Mouse (Mus musculus): ENCODE results near the gene Gmppb. TPM values are rescaled to one million over a fixed set of nuclear protein-coding genes. Genes with fewer than 3 reads are reported as not detected.
"Not testable (repeated sequence)": the region's sequence is repeated elsewhere in the genome, so short reads cannot be mapped to it uniquely, and the experiment has no call there.

Gmppb gene
- 1 to 10 TPM; 3.3 to 6.3 TPM for total RNA-seq (2021)
- long read RNA-seq, experiment 1, transcript Gmppb-202 (9 exons, 2,702 nt): major isoform, 5 of 7 reads
- long read RNA-seq, experiment 1, partial matches to known transcripts: 0 of 7 reads
- long read RNA-seq, experiment 1, other reads (novel, unspliced or antisense): 2 of 7 reads
- long read RNA-seq, experiment 2, transcript Gmppb-202 (9 exons, 2,702 nt): major isoform, 8 of 11 reads
- long read RNA-seq, experiment 2, partial matches to known transcripts: 0 of 11 reads
- long read RNA-seq, experiment 2, other reads (novel, unspliced or antisense): 3 of 11 reads

DNA sequence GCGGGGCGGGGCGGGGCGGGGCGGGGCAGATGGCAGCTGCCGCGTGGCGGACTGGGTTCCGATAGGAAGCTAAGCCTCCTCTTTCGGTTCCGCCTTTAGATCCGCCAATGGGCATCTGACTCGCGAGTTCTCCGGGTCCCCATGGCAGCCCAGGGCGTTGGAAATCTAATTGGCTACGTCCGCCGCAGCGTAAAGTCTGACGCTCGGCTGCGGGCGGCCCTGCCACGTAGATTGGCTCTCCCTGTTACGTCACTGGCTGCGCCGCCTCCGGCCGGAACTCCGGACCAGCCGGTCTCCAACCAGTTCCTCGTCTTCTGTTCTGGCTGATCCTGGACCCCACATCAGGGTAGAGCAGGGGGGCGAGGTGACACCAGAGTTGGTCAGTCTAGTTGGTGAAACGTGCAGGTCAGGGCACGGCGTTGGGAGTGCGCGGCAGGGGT, at the start of gene Gmppb:
Gene Gmppb, plus strand, starts transcription at position 227 of the 440 bp plus-strand sequence.
- no peak for TF ChIP-seq CTCF (IDR thresholded peaks at IDR 0.05)
- peak within 1 kb of the TSS; percentile 94 for H3K27ac ChIP-seq
- intact Hi-C loops (cut with DNase I): no loop called here

DNA sequence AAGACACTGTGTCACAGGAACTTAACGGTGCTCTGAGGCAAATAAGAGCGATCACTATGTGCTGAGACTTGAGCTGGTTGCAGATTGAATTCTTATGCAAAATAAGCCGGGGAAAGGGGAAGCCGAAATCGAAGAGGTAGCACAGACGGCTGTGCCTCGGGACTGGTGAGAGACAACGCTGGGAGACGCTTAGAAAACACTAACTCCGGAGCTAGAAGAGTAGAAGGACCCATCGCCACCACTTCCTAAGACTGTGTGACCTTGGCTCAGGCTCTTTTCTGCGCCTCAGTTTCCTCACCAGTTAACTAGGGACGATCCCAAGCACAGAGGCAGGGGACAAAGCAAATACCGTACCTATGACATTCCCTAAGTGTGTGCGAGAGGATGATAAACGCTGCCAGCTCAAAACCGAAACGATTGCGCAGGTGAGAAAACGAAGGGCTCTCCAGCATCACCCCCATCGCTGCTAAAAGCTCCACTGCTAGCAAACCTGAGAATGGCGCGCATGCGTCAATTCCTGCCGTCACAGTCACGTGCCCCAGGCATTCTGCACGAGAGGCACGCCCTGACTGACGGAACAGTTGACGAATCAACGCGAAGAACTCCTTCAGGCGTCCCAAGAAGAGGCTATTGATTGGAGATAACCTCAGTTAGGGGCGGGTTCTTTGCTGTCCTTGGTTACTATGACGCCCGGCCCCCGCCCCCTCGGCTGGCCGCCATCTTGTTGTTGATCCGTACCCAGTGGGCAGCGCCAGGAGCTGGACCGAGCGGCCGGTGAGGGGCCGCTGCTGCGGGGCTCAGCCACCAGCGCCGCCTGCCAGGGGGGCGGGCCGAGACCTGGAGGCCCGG, 46.9 kb upstream of the Gmppb start, which contains the start of gene Ip6k1:
Gene Ip6k1, plus strand, starts transcription at position 580 of the 849 bp plus-strand sequence.
- TF ChIP-seq CTCF (IDR thresholded peaks at IDR 0.05): no peak
- DNase-seq: peak; percentile 100
- intact Hi-C loops (cut with DNase I): loop anchor here (5.0 kb wide), 1 partner anchor 40 kb away; no protein-coding TSS in a partner anchor
- peak within 1 kb of the TSS; percentile 77 for H3K4me3 ChIP-seq
- H3K27ac ChIP-seq: peak within 1 kb of the TSS; percentile 99

More for the DNA sequence above, at the start of gene Gmppb:
- H3K4me3 ChIP-seq: peak within 1 kb of the TSS; percentile 71
- peak; percentile 98 for DNase-seq

DNA sequence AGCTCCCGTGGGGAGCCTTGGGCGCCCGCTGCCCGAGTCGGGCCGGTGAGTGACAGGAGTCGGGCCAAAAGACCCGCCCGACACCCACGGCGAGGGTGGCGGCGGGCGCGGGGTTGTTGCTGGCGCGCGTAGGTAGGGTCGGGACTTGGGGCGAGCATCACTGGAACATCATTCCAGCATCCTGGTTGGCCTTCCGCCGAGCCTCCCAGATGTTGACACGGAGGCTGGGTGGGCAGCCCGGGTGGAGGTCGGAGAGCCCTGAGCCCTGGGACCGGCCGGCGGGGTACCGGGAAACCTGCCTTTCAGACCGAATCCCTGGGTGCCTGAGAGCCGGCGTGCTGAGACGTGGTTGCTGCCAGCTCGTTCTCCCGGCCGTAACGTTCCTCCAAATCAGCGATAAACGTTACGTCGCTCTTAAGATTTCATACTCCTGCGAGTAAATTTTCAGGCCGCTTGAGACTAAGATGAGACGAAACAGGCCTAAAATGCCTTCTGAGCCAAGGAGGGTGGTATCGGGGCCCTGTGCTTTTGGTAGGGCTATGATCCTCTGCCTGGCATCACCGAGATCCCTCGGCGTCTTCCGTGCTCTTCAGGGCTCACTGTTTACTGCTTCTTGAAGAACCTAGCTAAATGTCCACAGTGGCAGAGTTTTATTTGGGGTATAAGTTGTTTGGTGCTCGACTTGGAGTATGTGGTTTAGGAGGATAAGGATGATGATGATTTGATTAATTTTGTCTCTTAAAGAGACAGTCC, 46.1 kb upstream of the Gmppb start:
- no peak for TF ChIP-seq CTCF (IDR thresholded peaks at IDR 0.05)
- Histone ChIP-seq H3K27ac (peak overlapping the region; percentile 99), H3K4me3 (peak overlapping the region; percentile 77)
- intact Hi-C loops (cut with DNase I): loop anchor here (5.0 kb wide), 1 partner anchor 41 kb away; no protein-coding TSS in a partner anchor
- no peak for DNase-seq

DNA sequence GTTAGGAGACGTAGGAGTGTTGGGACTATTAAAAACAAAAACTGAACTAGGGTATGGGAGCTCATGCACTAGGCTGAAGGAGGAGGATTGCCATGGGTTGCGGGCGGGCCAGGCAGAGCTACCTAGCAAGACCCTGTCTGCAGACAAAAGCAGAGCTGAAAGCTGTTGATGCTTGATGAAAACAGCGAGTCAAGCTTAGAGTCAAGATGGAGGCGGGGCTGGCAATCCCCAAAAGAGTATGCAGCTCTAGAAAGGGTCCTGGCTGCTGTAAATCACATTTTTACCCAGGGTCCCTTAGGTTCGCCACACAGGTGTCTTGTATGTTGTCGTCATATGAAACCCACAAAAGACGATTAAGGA, 45.5 kb upstream of the Gmppb start:
- DNase-seq: no peak
- intact Hi-C loops (cut with DNase I): loop anchor here (5.0 kb wide), 1 partner anchor 41 kb away; no protein-coding TSS in a partner anchor

DNA sequence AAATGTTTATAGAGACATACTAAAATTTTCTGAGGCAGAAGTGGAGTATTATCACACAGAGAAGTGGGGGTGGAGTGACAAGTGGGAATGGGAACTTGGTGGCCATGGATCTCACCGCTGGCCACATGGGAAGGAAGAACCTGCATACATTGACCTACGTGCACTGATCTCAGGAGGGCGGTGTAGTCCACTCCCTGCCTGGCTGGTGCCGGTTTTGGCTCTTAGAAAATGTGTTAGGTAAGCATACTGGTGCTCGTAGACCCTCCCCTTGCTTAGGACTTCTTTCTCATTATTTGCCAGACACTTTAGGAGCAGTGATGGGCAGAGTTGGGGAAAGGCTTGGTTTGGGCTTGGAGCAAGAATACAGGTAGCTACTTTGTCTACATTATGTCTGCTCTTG, 41.0 kb upstream of the Gmppb start:
- Histone ChIP-seq H3K4me3 (no peak overlapping the region), H3K27ac (no peak overlapping the region)
- no peak for TF ChIP-seq CTCF (IDR thresholded peaks at IDR 0.05)
- DNase-seq: no peak
- intact Hi-C loops (cut with DNase I): no loop called here

More for the DNA sequence above, 45.5 kb upstream of the Gmppb start:
- TF ChIP-seq CTCF (IDR thresholded peaks at IDR 0.05): no peak
- Histone ChIP-seq H3K27ac (peak overlapping the region; percentile 99), H3K4me3 (peak overlapping the region; percentile 77)

DNA sequence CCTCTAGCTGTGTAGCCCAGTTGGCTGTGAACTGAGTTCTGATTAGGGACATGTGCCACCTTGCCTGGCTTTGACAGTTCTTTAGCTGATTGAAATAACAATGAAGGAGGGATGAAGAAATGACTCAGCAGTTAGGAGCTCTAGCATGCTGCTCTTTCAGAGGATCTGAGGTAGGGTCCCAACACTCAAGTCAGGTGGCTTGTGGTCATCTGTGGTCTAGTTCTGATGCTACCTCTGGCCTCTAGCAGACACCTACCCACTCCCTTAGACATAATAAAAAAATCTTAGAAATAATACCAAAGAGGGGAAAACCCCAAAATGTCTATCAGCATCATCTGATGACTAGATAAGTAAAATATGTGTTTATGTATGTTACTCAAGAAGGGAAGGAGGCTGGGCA, 38.7 kb upstream of the Gmppb start:
- Histone ChIP-seq H3K4me3 (no peak overlapping the region), H3K27ac (0 out of 2 replicates have a peak overlapping the region, but pooled peaks have one; percentile 31)
- TF ChIP-seq CTCF (IDR thresholded peaks at IDR 0.05): no peak
- DNase-seq: no peak
- intact Hi-C loops (cut with DNase I): no loop called here

DNA sequence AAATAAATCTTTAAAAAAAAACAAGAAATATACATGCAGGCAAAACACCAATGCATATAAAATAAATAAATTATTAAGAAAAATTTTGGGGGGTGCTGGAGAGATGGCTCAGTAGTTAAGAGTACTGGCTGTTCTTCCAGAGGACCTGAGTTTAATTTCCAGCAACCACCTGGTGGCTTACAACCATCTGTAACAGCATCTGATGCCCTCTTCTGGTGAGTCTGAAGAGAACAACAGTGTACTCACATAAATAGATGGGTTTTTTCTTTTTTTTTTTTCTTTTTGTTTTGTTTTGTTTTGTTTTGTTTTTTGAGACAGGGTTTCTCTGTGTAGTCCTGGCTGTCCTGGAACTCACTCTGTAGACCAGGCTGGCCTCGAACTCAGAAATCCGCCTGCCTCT, 35.5 kb upstream of the Gmppb start:
- DNase-seq; H3K4me3 ChIP-seq; H3K27ac ChIP-seq; intact Hi-C loops (cut with DNase I): not testable (repeated sequence)
- peak; percentile 17; the same call in 1 of the 2 replicates for TF ChIP-seq CTCF (IDR thresholded peaks at IDR 0.05)

DNA sequence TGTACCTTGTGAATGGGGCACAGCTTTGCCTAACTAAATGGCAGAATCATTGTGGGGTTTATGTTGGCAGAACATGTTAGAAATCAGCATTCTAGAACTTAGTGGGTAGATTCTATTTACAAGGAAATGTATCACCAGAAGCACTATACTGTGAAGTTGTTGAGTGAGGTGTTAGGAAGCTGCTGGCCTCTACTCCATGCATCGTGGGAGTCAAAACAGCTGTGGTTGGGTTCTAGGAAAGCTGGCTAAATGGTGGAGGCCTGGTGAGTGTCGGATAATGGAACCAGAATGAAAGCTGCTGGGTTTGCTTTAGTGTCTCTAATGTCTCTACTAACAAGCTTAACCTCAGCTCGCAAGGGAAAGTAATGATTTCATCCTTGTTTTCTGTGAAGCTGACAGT, 31.9 kb upstream of the Gmppb start:
- no peak for DNase-seq
- TF ChIP-seq CTCF (IDR thresholded peaks at IDR 0.05): no peak
- peak overlapping the region; percentile 28; the same call in 1 of the 2 replicates for H3K27ac ChIP-seq
- H3K4me3 ChIP-seq: no peak overlapping the region
- intact Hi-C loops (cut with DNase I): no loop called here

DNA sequence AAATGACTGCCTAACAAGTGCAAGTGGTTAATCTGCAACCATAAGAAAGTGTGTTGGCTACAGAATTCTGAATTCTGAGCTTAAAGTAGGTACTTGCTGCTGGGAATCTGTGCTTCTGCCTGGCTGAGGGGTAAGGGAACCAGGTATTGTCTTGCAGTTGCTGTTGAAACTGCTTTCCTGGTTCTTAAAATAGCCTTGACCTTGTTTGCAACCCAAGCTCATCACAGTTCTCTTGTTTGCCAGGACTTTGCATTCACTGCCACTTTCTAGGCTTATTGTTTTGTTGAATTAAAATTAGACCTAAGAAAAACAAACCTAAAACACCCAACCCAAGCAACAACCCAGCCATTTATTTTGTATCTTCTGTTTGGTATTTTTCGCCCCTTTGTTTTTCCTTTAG, 28.3 kb upstream of the Gmppb start:
- Histone ChIP-seq H3K27ac (peak overlapping the region; percentile 86), H3K4me3 (peak overlapping the region; percentile 42)
- TF ChIP-seq CTCF (IDR thresholded peaks at IDR 0.05): no peak
- intact Hi-C loops (cut with DNase I): no loop called here
- DNase-seq: no peak

DNA sequence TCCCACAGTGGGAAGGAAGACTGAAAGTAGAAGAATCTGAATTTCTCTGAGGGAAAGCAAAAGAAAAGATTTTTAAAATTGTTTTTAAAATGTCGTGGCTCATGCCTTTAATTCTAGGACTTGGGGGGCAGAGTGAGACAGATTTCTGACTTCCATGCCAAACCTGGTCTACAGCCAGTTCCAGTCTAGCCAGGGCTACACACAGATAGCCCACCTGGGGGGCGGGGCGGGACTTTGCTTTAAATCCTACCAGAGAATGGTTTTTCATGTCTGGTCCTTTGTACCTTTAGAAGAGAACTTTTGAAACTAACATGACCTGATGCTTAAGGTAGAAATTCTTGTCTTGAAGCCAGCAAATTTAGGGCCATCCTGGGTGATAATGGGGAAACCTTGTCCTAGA, 25.8 kb upstream of the Gmppb start:
- intact Hi-C loops (cut with DNase I): no loop called here
- H3K27ac ChIP-seq: 0 out of 2 replicates have a peak overlapping the region, but pooled peaks have one; percentile 4
- no peak for TF ChIP-seq CTCF (IDR thresholded peaks at IDR 0.05)
- DNase-seq: no peak
- no peak overlapping the region for H3K4me3 ChIP-seq

DNA sequence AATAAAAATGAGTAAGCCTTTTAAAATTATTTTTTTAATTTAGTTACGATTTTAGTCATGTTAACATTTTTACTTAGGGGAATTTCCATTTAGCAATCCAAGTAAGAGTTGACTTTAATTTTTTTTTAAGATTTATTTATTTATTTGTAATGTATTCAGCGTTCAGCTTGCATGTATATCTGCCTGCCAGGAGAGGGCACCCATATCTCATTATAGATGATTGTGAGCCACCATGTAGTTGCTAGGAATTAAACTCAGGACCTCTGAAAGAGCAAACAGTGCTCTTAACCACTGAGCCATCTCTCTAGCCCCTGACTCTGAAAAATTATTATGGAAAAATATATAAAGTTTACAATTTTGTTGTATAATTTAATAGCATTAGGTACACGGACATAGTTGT, 22.5 kb upstream of the Gmppb start:
- TF ChIP-seq CTCF (IDR thresholded peaks at IDR 0.05): peak; percentile 25; the same call in 1 of the 2 replicates
- no peak overlapping the region for H3K4me3 ChIP-seq
- H3K27ac ChIP-seq: no peak overlapping the region
- intact Hi-C loops (cut with DNase I): no loop called here
- DNase-seq: no peak

DNA sequence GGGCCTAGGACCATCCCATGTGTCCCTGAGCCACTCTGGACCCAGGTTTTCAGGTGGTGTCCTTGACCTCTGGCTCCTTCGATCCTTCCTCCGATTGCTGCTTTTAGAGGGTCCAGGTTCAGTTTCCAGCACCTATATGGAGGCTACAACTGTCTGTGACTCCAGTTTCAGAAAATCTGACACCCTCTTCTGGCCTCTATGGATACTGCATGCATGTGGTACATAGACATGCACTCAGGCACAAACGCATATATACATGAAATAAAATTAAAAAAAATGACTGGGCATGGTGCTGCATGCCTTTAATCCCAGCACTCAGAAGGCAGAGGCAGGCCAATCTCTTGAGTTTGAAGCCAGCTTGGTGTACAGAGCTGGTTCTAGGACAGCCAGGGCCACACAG, 21.2 kb upstream of the Gmppb start:
- no peak overlapping the region for H3K27ac ChIP-seq
- no peak overlapping the region for H3K4me3 ChIP-seq
- intact Hi-C loops (cut with DNase I): no loop called here
- no peak for DNase-seq
- TF ChIP-seq CTCF (IDR thresholded peaks at IDR 0.05): 0 out of 2 replicates have a peak, but pooled peaks have one; percentile 7

Data from gastrocnemius, adult 2 months (tissue).